Mouse (Mus musculus): ENCODE measurements at regions not wholly inside any gene's neighbourhood (a gene's known extent, or its start where the extent isn't known, plus 50 kb on each side); places are given as distances from the start of the nearest gene placed in this dataset.

- no peak for TF ChIP-seq GATA1 (IDR thresholded peaks at IDR 0.05; ENCODE audit: low read length)
Observed at GRCm38 (mm10) chr2:61474626-61475025, 103.8 kb upstream of the Tank start.

GRCm38 (mm10) chr2:61470521-61470920 is 107.9 kb upstream of the Tank start:
- TF ChIP-seq GATA1 (IDR thresholded peaks at IDR 0.05; ENCODE audit: low read length): peak; percentile 29

- TF ChIP-seq GATA1 (IDR thresholded peaks at IDR 0.05; ENCODE audit: low read length): no peak
Observed at GRCm38 (mm10) chr2:61470064-61470463, 108.3 kb upstream of the Tank start.

GRCm38 (mm10) chr2:61455902-61456301 is 122.5 kb upstream of the Tank start:
- TF ChIP-seq GATA1 (IDR thresholded peaks at IDR 0.05; ENCODE audit: low read length): no peak

GRCm38 (mm10) chr2:61454729-61455128 is 123.7 kb upstream of the Tank start:
- no peak for TF ChIP-seq GATA1 (IDR thresholded peaks at IDR 0.05; ENCODE audit: low read length)

- TF ChIP-seq GATA1 (IDR thresholded peaks at IDR 0.05; ENCODE audit: low read length): no peak
Observed at GRCm38 (mm10) chr2:61454311-61454728, 124.1 kb upstream of the Tank start.

GRCm38 (mm10) chr2:61453490-61454281 is 124.7 kb upstream of the Tank start:
- no peak for TF ChIP-seq GATA1 (IDR thresholded peaks at IDR 0.05; ENCODE audit: low read length)

GRCm38 (mm10) chr2:61452581-61452980 is 125.8 kb upstream of the Tank start:
- no peak for TF ChIP-seq GATA1 (IDR thresholded peaks at IDR 0.05; ENCODE audit: low read length)

- TF ChIP-seq GATA1 (IDR thresholded peaks at IDR 0.05; ENCODE audit: low read length): no peak
Observed at GRCm38 (mm10) chr2:61450731-61451130, 127.7 kb upstream of the Tank start.

- no peak for TF ChIP-seq GATA1 (IDR thresholded peaks at IDR 0.05; ENCODE audit: low read length)
Observed at GRCm38 (mm10) chr2:61436591-61436990, 141.8 kb upstream of the Tank start.

GRCm38 (mm10) chr2:61407881-61408280 is 170.5 kb upstream of the Tank start:
- TF ChIP-seq GATA1 (IDR thresholded peaks at IDR 0.05; ENCODE audit: low read length): no peak

GRCm38 (mm10) chr2:61406104-61406751 is 172.2 kb upstream of the Tank start:
- no peak for TF ChIP-seq GATA1 (IDR thresholded peaks at IDR 0.05; ENCODE audit: low read length)

- no peak for TF ChIP-seq GATA1 (IDR thresholded peaks at IDR 0.05; ENCODE audit: low read length)
Observed at GRCm38 (mm10) chr2:61405261-61405660, 173.1 kb upstream of the Tank start.

GRCm38 (mm10) chr2:61402588-61403487 is 175.5 kb upstream of the Tank start:
- no peak for TF ChIP-seq GATA1 (IDR thresholded peaks at IDR 0.05; ENCODE audit: low read length)

- TF ChIP-seq GATA1 (IDR thresholded peaks at IDR 0.05; ENCODE audit: low read length): no peak
Observed at GRCm38 (mm10) chr2:61401636-61402587, 176.5 kb upstream of the Tank start.

All from G1E-ER4 (cell line).